Mouse (Mus musculus): ENCODE results near the gene Ugt8a.

Ugt8a gene

DNA sequence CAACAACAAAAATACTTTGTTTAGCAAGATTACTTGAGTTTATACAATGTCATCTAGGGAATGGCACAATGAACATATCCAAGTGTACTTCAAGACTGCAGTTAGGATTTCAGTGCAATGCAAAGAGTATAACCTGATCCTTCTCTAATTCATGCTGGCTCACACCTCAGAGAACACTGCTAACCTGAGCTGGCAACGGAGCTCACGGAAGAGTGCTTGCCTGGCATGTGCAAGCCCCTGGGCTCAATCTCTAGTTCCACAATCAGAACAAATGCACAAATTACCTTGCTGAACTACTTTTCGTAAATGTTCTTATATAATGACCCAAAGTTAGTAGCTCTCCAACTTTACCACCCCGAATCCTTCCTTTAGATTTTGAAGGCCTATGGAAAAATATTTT lies 68.5 kb downstream of the Ugt8a start:
- DNase-seq (ENCODE audit: low read depth, low spot score): no peak

DNA sequence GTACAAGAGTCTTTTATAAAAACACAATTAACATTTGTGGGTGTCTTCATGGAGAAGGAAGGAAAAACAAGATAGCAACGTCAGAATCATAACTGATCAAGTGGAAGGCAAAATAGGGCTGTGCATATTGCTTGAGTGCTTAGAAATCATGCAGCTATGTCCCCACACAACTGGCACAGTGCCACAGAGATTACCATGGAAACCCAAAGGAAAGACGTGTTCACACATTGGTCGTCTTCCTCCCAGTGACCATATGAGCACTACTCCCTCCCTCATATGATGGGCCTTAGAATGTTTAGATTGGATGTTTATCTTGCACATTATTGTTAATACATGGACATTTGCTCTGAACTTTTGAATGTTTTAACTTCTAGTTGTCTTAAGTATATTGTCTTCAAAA lies 76.8 kb downstream of the Ugt8a start:
- no peak for DNase-seq (ENCODE audit: low read depth, low spot score)

DNA sequence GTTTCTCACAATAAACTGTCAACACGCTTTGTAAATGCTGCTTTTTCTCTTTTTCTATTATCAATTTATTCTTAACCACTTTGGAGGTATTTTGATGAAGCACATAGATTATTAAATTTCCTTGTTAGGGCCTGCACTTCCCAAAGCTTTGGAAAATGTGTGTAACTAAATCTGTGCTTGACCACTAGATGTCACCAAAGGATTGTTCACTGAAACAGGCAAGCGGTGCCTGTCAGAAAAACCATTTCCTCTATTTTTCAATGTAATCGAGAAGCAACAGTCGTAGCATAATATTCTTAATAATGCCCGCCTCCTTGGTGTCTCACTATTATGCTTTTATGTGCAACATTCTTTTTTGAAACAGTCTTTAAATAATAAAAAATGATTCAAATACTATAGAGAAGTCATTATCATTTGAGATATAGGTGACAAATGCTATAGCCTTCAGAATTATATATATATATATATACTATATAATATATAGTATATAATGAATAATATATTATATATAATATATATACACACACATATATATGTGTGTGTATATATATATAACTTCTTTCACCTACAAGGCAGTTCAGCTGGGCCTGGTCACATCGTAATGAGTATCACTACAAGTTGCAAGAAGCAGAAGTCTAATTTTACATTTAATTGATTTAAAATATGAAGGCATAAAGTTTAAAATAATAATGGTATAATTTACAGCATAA lies 89.1 kb downstream of the Ugt8a start:
- peak; percentile 51 for DNase-seq (ENCODE audit: low read depth, low spot score)

DNA sequence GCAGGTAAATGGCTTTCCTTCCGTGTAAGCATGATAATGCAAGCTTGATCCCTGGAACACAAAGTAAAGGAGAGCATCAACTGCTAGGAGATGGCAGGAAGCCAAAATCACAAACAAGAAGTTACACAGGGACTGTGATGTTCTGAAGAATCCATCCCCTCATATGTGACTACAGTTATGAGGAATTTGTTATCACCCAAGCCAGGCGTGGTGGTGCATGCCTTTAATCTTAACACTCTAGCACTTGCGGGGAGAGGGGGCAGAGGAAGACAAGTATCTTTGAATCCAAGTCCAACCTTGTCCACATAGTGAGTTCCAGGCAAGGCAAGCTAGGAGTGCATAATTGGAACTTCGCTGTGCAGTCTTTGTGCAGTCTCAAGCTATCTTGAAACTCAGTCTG lies 110.4 kb downstream of the Ugt8a start:
- DNase-seq (ENCODE audit: low read depth, low spot score): no peak

DNA sequence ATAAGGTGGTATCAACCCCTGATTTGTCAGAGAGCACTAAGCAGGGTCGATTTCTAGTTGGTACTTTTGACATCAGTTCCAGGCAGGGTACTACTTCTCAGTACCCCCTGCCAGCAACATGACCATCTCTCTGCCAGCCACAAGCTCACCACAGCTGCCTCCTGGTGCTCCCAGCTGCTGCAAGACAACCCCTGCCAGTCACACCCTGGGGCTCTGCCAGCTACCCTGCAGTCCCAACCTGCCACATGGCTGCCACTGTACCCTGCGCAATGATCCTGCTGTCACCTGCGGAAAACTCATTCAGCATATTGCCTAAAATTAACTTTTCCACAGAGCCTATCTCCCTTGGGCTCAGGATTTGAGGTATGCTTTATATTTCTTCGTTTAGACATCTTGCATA lies 111.2 kb downstream of the Ugt8a start:
- DNase-seq (ENCODE audit: low read depth, low spot score): no peak

DNA sequence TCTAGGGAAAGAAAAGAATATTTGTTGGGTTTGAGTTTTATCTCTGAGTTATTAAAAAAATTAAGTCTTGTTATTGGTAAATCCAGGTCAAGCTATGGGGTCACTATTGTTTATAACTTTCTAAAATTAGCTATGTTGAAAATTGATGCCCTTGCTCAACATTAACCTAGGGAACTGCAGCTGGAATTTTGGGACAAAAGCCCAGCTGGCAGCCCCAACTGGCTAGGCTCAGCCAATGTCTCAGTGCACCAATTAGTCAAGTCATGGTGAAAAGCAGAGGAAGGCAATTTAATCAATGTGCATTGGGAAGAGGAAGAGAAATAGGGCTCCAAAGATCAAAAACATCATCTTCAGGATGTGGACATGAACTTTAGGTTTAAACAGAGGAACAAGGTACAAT lies 118.7 kb downstream of the Ugt8a start:
- DNase-seq (ENCODE audit: low read depth, low spot score): no peak

Measured in ZHBTc4 (cell line).